Mouse (Mus musculus): Measurements from ENCODE around the gene Chst2. TPM values are rescaled to one million over a fixed set of nuclear protein-coding genes. Genes with fewer than 3 reads are reported as not detected.

The Chst2 gene
- polyA plus RNA-seq, 1 experiment from 2014 or later = 13.2 TPM

DNA sequence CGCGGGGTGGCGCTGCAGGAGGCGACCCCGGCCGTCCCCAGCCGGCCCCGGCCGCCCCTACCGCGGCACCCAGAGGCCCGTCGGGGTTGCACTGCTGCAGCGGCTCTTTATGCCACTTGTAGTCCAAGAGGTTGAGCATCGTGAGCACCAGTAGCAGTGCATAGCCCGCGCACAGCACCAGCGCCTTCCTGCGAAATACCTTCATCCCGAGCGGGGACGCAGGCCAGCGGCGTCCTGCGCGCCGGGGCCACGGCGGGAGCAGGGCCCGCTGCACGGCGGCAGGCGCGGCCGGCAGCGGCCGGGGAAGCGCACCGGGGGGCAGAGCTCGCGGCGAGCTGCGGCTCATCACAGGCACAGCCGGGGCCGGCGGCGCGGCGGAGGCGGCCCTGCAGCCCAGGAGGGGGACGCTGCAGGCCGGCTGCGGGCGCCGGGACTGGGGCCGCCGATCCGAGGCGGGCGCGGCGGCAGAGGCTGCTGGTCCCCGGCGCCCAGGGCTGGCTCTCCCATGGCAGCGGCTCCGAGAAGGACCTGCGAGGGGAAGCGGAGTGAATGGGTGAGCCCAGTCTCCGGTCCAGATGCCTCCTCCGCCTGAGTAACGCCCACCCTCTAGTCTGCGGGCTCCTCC lies 464 bp downstream of the Chst2 start:
- peaks cover 9% of the 10 kb centered on the region; the same call in 1 of the 2 replicates for H3K36me3 ChIP-seq
- no peak for ATAC-seq (ENCODE audit: insufficient number of reproducible peaks, insufficient read depth, low FRiP score, low TSS enrichment, low read depth)
- peak overlapping the region; percentile 89 for H3K9ac ChIP-seq
- peak overlapping the region; percentile 81 for H3K4me3 ChIP-seq
- H3K4me2 ChIP-seq = peak overlapping the region; percentile 94
- peaks cover 43% of the 10 kb centered on the region for H3K4me1 ChIP-seq
- no peaks in the 10 kb centered on the region for H3K9me3 ChIP-seq
- H3K27ac ChIP-seq = peak overlapping the region; percentile 90
- H3K27me3 ChIP-seq = peaks cover 13% of the 10 kb centered on the region
- under 1% methylated on average over 72 of the region's 72 CpGs for WGBS

GRCm38 (mm10) chr9:95405511-95405945 lies 994 bp downstream of the Chst2 start:
- Histone ChIP-seq H3K27ac (peak overlapping the region; percentile 90), H3K9ac (peak overlapping the region; percentile 89), H3K4me3 (peak overlapping the region; percentile 81), H3K4me1 (peaks cover 42% of the 10 kb centered on the region), H3K27me3 (peaks cover 13% of the 10 kb centered on the region), H3K4me2 (peak overlapping the region; percentile 94), H3K9me3 (no peaks in the 10 kb centered on the region), H3K36me3 (peaks cover 9% of the 10 kb centered on the region; the same call in 1 of the 2 replicates)
- WGBS = under 1% methylated on average over 30 of the region's 30 CpGs
- no peak for ATAC-seq (ENCODE audit: insufficient number of reproducible peaks, insufficient read depth, low FRiP score, low TSS enrichment, low read depth)

DNA sequence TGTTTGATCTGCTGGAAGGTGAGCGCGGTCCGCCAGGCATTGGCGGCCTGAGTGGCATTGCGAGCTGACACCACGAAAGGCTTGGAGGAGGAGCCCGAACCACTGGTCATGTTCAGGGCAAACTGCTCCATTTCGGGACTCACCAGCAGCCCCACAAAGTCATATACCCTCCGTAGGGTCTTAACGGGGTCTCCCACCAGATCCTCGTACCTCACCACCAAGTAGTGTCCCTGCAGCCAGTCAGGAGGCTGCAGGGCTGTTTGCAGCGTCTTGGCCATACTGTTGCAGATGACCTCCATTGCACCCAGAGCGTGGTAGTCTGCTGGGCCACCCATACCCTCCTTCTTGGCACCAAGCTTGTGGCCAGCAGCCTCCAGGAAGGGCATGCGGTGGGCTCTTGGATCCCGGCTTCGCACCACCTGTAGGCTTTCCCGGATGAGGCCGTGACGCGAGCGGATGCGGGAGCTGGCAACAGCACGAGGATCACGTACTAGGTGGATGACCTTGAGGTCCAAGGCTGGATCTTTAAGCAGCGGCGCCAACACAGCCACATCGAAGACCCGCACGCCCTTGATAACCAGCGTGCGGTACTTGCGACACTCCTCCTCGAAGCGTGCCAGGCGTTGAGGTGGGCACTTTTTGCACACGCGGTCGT lies 1.6 kb downstream of the Chst2 start:
- Histone ChIP-seq H3K27me3 (peaks cover 13% of the 10 kb centered on the region), H3K27ac (no peak overlapping the region), H3K4me2 (peak overlapping the region; percentile 94), H3K9me3 (no peaks in the 10 kb centered on the region), H3K9ac (peak overlapping the region; percentile 89), H3K4me1 (peaks cover 40% of the 10 kb centered on the region), H3K36me3 (peaks cover 9% of the 10 kb centered on the region; the same call in 1 of the 2 replicates), H3K4me3 (peak overlapping the region; percentile 81)
- WGBS = 72% methylated on average over 38 of the region's 38 CpGs
- no peak for ATAC-seq (ENCODE audit: insufficient number of reproducible peaks, insufficient read depth, low FRiP score, low TSS enrichment, low read depth)

DNA sequence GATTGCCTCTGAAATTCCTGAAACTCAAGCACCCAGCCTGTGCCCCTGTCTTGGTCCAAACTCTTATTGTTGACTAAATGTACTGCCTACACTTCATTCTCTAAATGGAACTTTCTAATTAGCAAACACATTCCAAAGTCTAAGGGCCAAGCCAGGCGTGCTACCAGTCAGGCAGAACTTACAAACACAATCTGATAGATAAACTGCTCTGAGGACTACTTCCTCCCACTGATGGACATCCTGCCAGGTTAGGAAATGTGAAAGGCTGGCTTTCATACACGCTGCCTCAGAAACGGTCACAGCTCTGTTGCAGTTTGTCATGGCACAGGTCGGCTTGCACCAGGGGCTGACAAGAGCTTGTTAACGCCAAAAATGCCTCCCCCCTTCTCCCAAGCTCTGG lies 4.8 kb downstream of the Chst2 start:
- H3K36me3 ChIP-seq = peaks cover 9% of the 10 kb centered on the region; the same call in 1 of the 2 replicates
- ATAC-seq (ENCODE audit: insufficient number of reproducible peaks, insufficient read depth, low FRiP score, low TSS enrichment, low read depth) = no peak
- H3K4me2 ChIP-seq = no peak overlapping the region
- peaks cover 31% of the 10 kb centered on the region for H3K4me1 ChIP-seq
- H3K27me3 ChIP-seq = peaks cover 8% of the 10 kb centered on the region
- no peak overlapping the region for H3K27ac ChIP-seq
- no peak overlapping the region for H3K4me3 ChIP-seq
- WGBS = 36% methylated on average over 5 of the region's 5 CpGs
- no peaks in the 10 kb centered on the region for H3K9me3 ChIP-seq
- H3K9ac ChIP-seq = no peak overlapping the region

- no peaks in the 10 kb centered on the region for H3K27me3 ChIP-seq
- WGBS = 11% methylated on average over 1 of the region's 1 CpGs
Measured at GRCm38 (mm10) chr9:95392011-95392410, 14.5 kb downstream of the Chst2 start.

DNA sequence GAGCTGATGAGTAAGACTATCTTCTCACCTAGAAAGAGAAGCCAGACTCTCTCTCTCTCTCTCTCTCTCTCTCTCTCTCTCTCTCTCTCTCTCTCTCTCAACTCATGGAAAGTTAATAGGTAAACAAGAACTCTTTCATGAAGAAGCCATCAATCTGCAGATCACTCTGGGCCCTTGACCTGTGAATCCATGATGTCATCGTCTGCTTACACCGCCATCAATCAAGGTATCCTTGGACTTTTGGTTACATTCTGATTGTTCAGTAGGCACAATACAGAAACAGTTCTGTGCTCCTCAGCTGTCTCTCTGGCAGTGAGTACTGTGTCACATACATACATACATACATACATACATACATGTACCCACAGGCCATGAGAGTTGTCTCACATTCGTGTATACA lies 16.6 kb downstream of the Chst2 start:
- H3K9me3 ChIP-seq = no peaks in the 10 kb centered on the region
- no peak overlapping the region for H3K4me3 ChIP-seq
- no peaks in the 10 kb centered on the region for H3K4me1 ChIP-seq
- no peak overlapping the region for H3K27ac ChIP-seq
- no peak overlapping the region for H3K9ac ChIP-seq
- no peak overlapping the region for H3K4me2 ChIP-seq
- ATAC-seq (ENCODE audit: insufficient number of reproducible peaks, insufficient read depth, low FRiP score, low TSS enrichment, low read depth) = no peak
- H3K36me3 ChIP-seq = no peaks in the 10 kb centered on the region
- no peaks in the 10 kb centered on the region for H3K27me3 ChIP-seq
- WGBS = 95% methylated on average over 3 of the region's 3 CpGs

More at GRCm38 (mm10) chr9:95392011-95392410, 14.5 kb downstream of the Chst2 start:
- no peak overlapping the region for H3K4me2 ChIP-seq
- no peaks in the 10 kb centered on the region for H3K4me1 ChIP-seq
- no peak overlapping the region for H3K27ac ChIP-seq
- no peak overlapping the region for H3K4me3 ChIP-seq
- no peaks in the 10 kb centered on the region for H3K9me3 ChIP-seq
- no peaks in the 10 kb centered on the region for H3K36me3 ChIP-seq
- H3K9ac ChIP-seq = no peak overlapping the region
- ATAC-seq (ENCODE audit: insufficient number of reproducible peaks, insufficient read depth, low FRiP score, low TSS enrichment, low read depth) = no peak

DNA sequence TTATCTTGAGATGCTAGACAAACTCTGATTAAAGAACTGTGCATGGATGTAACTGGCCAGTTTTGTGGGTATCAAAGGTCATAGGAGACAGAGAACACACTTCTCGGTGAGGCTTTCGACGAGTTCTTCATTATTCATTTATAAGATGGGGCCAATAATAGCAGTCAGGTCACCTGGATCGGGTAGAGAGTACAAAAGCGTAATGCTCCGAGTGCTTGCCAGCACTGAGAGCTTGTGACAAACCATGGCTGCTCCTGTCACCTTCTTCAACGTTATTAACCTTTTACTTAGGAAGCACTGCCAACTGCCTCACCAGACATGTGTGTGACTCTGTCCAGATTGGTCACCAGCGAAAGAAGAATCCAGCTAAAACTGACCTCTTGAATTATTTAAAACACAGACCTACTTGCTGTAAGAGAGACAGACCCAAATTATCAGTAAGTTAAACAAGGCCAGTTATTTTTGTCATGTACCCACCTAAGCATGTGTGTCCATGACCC lies 18.6 kb downstream of the Chst2 start:
- no peak overlapping the region for H3K4me3 ChIP-seq
- no peaks in the 10 kb centered on the region for H3K9me3 ChIP-seq
- no peak overlapping the region for H3K4me2 ChIP-seq
- ATAC-seq (ENCODE audit: insufficient number of reproducible peaks, insufficient read depth, low FRiP score, low TSS enrichment, low read depth) = no peak
- no peak overlapping the region for H3K9ac ChIP-seq
- H3K4me1 ChIP-seq = no peaks in the 10 kb centered on the region
- 82% methylated on average over 8 of the region's 8 CpGs for WGBS
- no peak overlapping the region for H3K27ac ChIP-seq
- no peaks in the 10 kb centered on the region for H3K27me3 ChIP-seq
- H3K36me3 ChIP-seq = no peaks in the 10 kb centered on the region

DNA sequence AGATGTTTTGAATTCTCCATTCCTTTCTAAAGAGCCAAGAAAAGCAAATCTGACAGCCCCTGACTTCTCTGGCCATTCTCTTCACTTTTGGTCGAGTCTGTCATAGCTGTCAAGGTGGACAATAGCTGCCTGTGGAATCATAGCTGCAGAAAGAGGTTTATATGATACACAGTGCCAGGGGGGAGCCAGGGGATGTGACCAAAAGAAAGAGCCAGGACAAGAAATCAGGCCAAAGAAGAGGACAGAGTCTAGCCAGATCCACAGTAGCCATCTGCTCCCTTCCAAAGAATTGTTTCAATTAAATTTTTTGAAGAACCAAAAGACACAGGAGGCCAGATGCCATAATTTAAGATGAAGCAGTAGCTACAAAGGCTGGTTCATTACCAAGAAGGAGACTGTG lies 30.6 kb downstream of the Chst2 start:
- no peak overlapping the region for H3K27ac ChIP-seq
- no peaks in the 10 kb centered on the region for H3K9me3 ChIP-seq
- H3K4me2 ChIP-seq = no peak overlapping the region
- H3K9ac ChIP-seq = no peak overlapping the region
- WGBS = 55% methylated on average over 1 of the region's 1 CpGs
- H3K4me3 ChIP-seq = no peak overlapping the region
- no peaks in the 10 kb centered on the region for H3K36me3 ChIP-seq
- ATAC-seq (ENCODE audit: insufficient number of reproducible peaks, insufficient read depth, low FRiP score, low TSS enrichment, low read depth) = no peak
- no peaks in the 10 kb centered on the region for H3K27me3 ChIP-seq
- H3K4me1 ChIP-seq = no peaks in the 10 kb centered on the region

- H3K9ac ChIP-seq = no peak overlapping the region
- H3K4me1 ChIP-seq = no peaks in the 10 kb centered on the region
- no peak overlapping the region for H3K4me2 ChIP-seq
- no peak for ATAC-seq (ENCODE audit: insufficient number of reproducible peaks, insufficient read depth, low FRiP score, low TSS enrichment, low read depth)
- no peaks in the 10 kb centered on the region for H3K27me3 ChIP-seq
- H3K36me3 ChIP-seq = no peaks in the 10 kb centered on the region
- H3K9me3 ChIP-seq = no peaks in the 10 kb centered on the region
- 82% methylated on average over 8 of the region's 8 CpGs for WGBS
- no peak overlapping the region for H3K4me3 ChIP-seq
- H3K27ac ChIP-seq = no peak overlapping the region
Measured at GRCm38 (mm10) chr9:95375336-95375735, 31.2 kb downstream of the Chst2 start.

GRCm38 (mm10) chr9:95373741-95374140 lies 32.8 kb downstream of the Chst2 start:
- Histone ChIP-seq H3K4me2 (no peak overlapping the region), H3K4me1 (no peaks in the 10 kb centered on the region), H3K4me3 (no peak overlapping the region), H3K27me3 (no peaks in the 10 kb centered on the region), H3K36me3 (no peaks in the 10 kb centered on the region), H3K9ac (no peak overlapping the region), H3K27ac (no peak overlapping the region), H3K9me3 (no peaks in the 10 kb centered on the region)
- WGBS = 92% methylated on average over 1 of the region's 1 CpGs
- ATAC-seq (ENCODE audit: insufficient number of reproducible peaks, insufficient read depth, low FRiP score, low TSS enrichment, low read depth) = no peak

DNA sequence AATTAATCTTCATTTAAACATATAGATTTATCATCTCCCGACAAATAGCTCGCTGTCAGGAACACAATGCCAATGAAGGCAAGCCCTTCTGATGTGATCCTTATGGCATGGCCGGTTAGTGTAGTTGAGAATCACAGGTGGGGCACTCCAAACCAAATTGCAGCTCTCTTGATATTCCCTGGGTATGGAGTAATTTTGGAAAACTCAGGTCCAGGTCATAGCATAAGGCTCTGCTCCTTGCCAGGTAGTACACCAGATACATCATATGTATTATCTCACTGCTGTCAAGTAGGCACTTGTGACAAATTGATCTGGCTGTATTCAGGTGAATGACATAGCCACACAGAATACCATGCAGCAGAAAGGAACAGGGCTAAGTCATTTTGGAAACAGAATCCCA lies 40.6 kb downstream of the Chst2 start:
- H3K27ac ChIP-seq = no peak overlapping the region
- H3K4me1 ChIP-seq = no peaks in the 10 kb centered on the region
- no peaks in the 10 kb centered on the region for H3K27me3 ChIP-seq
- ATAC-seq (ENCODE audit: insufficient number of reproducible peaks, insufficient read depth, low FRiP score, low TSS enrichment, low read depth) = no peak
- 92% methylated on average over 3 of the region's 3 CpGs for WGBS
- H3K4me3 ChIP-seq = no peak overlapping the region
- no peak overlapping the region for H3K4me2 ChIP-seq
- no peak overlapping the region for H3K9ac ChIP-seq
- H3K9me3 ChIP-seq = no peaks in the 10 kb centered on the region
- H3K36me3 ChIP-seq = no peaks in the 10 kb centered on the region

DNA sequence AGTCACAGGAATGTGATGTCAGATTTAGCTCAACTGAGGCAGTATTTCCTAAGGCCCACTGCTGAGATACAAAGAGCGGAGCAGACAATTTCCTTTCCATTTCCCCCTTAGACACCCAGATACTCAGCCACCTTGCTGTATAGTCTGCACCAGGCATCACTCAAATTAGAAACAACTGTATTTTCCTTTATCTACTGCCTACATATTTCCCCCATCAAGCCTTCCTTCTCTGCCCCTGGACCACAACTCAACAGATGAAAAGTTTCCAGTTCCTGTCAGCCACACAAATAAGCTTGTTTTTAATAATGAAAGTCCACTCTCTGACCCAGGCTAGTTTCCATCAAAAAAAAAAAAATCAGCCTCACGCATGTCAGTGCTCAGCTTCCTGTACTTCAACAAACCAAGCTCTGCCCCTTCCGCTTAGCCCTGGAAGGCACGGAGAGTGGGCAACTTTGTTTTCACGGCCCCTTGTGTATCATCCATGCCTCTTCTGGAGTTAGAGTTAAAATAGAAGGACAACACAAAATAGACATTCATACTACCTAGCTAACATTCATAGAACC lies 52.6 kb downstream of the Chst2 start:
- Histone ChIP-seq H3K36me3 (no peaks in the 10 kb centered on the region), H3K4me1 (no peaks in the 10 kb centered on the region), H3K4me2 (no peak overlapping the region), H3K27me3 (no peaks in the 10 kb centered on the region), H3K9me3 (no peaks in the 10 kb centered on the region), H3K27ac (no peak overlapping the region), H3K9ac (no peak overlapping the region), H3K4me3 (no peak overlapping the region)
- ATAC-seq (ENCODE audit: insufficient number of reproducible peaks, insufficient read depth, low FRiP score, low TSS enrichment, low read depth) = no peak
- 79% methylated on average over 5 of the region's 5 CpGs for WGBS

Data from embryonic facial prominence, embryonic 13.5 days (tissue).